Mouse (Mus musculus) v-Abl transformed pro-B cells (cell line): ENCODE results near the gene Lamc1.

ENCODE experiments used
- in situ Hi-C, 2 experiments: fragments of 400-800 bp; cut with MboI; formaldehyde crosslinking; loops; one replicate each; pipeline ENCODE4 v1.15.1; 2025; ENCODE audit not compliant: unreplicated experiment in 2 of 2

Lamc1 gene

DNA sequence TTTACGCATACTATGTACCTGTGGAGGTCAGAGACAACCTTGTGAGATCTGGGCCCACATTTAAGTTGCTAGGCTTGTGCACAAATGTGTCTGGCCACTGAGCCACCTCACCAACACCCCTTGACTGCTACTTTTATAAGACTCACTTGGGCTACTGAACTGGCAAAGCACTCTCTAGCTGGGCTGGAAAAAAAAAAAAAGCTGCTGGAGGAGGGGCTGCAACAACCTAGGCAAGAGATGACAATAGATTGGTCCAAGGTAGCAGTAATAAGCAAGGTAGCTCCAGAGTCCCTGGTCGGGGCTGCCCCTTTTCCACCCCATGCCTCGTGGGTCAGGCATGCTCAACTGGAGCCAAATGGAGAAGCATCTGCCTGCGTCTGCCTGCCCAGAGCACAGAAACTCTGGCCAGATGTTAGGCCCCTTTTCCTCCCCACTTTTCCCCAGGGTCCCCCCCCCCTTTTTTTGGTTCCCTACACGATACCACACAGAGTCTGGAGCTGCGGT, 63.7 kb downstream of the Lamc1 start:
- in situ Hi-C loops, result no loop called here

DNA sequence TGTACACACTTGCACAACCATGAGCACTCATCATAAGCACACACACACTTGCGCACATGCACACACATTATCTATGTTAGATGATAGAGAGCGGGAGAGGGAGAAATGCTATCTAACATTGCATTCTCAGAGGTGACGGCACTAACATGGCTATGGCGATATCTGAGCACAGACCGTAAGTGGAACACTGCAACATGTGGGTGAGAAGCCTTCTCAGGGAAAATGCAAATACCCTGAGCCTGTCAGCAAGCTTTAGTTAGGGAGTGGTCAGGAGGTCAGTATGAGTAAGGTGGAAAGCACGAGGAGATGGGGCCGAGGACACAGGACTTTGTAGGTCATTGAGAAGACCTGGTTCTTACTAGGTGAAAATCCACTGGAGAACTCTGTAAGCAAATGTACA, 64.3 kb downstream of the Lamc1 start:
- in situ Hi-C loops, result no loop called here

- in situ Hi-C loops, result no loop called here
Measured at GRCm38 (mm10) chr1:153267730-153268129, 64.9 kb downstream of the Lamc1 start.

GRCm38 (mm10) chr1:153266891-153267290, 65.7 kb downstream of the Lamc1 start:
- in situ Hi-C loops, result no loop called here

DNA sequence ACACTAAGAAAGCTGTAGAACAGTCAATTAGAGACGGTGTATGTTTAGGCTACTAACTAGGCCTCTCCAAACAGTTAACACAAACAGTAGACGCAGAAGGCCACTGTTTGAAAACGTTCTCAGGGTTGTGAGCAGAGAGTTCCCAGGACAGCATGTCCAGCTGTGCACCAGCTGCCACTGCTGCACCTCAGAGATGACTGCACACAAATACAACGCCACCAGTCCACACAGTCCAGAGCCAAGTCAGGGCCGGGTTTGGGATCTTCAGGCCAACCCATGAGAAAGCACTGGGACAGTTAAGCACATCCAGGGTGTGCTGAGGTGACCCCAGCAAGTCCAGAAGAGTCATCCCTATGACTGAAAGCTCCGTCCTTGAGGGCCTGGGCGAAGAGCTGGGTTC, 67.0 kb downstream of the Lamc1 start:
- in situ Hi-C loops, result no loop called here

DNA sequence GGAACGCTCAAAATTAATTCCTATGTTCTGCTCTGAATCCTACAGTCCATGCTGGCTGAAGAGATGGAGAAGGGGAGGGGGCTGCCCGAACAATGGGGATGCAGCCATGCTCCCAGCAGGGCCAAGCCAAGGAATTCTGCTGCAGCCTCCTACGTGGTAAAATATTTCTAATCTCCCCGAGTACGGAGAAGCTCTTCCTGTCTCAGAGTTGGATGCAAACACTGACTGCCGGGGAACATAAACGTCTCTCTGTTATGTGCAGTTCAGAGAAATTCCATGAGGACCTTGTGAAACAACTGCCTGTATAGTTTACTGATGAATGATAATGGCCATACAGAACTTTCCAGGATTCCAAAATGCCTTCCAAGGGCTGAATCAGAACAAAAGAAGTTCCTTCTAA, 67.5 kb downstream of the Lamc1 start:
- in situ Hi-C loops, result no loop called here

DNA sequence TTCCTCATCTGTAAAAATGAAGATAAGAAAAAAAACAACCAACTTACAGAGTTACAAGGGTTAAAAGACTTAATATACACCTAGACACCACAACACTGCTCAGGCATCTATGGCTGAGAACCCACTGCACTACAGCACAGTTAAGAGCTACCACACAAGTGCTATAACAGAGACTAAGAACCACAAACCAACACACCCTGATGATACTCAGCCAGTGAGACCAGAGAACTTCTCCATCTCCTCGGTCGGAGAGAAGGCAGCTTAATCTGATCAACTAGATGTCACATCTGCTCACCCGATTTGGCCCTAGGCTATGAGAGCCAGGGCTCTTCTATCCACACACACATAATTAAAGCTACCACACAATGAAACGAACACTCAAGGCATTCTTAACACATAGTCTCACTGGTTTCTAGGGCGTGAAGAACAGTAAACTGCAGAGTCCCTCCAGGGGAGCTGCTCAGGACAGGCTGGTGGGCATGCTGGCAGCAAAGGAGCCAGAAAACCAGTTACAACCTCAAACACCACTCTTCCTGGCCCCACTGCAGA, 72.8 kb downstream of the Lamc1 start:
- in situ Hi-C loops, result no loop called here

DNA sequence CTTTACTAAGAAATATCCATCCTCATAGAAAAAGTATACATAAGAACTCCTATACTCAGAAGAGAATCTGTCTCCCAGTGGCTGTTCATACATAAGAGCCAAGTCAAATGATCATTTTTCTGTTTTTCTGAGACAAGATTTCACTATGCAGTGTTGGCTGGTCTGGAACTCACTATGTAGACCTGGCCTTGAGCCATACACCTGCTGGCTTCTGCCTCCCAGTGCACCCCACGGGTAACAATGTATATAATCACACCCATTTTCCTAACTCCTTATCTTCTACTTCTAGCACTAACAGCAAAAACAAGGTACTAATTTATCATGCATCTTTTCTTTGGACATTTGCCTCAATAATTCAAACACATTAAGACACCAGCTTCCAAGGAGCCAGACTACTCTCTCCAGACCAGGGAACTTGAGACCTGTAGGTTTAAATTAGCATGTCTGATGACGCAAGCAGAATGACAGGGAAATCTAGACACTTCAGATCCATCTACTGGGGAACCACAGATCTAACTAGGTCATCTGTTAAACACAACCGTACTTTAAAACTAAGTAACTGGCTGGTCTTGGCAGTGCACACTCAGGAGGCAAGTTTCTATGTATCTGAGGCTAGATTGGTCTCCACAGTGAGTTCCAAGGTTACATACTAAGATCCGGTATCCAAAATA, 79.9 kb downstream of the Lamc1 start:
- in situ Hi-C loops, result no loop called here

DNA sequence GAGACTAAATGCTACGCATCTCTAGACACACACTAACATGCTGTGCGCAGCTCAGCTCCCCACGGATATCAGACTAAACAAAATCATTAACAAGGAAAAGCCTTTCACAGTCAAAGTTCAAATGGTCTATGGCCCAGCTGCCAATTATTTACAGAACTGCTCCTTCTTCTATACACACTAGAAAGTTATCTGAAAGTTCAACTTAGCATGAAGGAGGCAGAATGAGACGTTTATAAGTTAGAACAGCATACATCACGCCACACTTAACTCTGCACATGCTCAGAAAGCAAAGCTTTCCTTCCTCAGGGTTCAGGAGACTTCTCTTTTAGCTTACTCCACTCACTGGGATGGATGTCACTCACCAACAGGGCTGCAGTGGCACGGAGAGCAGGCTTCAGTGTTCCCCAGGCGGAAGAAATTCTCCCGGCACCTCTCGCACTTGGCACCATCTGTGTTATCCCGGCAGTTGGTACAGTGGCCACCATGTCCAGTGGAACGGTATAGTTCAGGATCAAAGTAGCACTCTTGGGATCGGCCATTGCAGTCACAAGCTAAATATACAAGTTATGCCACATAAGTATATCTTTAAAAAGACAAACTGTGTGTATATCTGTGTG, 80.9 kb downstream of the Lamc1 start:
- in situ Hi-C loops, result no loop called here

- in situ Hi-C loops, result loop anchor here in 1 of 2 experiments (10.0 to 25.0 kb wide), 2 partner anchors 143 to 454 kb away; no protein-coding TSS in a partner anchor
Measured at GRCm38 (mm10) chr1:153241346-153241745, 91.2 kb downstream of the Lamc1 start.

GRCm38 (mm10) chr1:153235576-153235975, 97.0 kb downstream of the Lamc1 start:
- in situ Hi-C loops, result loop anchor here (10.0 to 25.0 kb wide), 2 partner anchors 219 to 448 kb away; no protein-coding TSS in a partner anchor

GRCm38 (mm10) chr1:153231681-153232080, 100.9 kb downstream of the Lamc1 start:
- in situ Hi-C loops, result loop anchor here (10.0 to 25.0 kb wide), 2 partner anchors 223 to 444 kb away; no protein-coding TSS in a partner anchor

GRCm38 (mm10) chr1:153227916-153228315, 104.7 kb downstream of the Lamc1 start:
- in situ Hi-C loops, result loop anchor here in 1 of 2 experiments (25.0 kb wide), 1 partner anchor 441 kb away; no protein-coding TSS in a partner anchor

- in situ Hi-C loops, result loop anchor here in 1 of 2 experiments (25.0 kb wide), 1 partner anchor 440 kb away; no protein-coding TSS in a partner anchor
Measured at GRCm38 (mm10) chr1:153227096-153227495, 105.5 kb downstream of the Lamc1 start.

DNA sequence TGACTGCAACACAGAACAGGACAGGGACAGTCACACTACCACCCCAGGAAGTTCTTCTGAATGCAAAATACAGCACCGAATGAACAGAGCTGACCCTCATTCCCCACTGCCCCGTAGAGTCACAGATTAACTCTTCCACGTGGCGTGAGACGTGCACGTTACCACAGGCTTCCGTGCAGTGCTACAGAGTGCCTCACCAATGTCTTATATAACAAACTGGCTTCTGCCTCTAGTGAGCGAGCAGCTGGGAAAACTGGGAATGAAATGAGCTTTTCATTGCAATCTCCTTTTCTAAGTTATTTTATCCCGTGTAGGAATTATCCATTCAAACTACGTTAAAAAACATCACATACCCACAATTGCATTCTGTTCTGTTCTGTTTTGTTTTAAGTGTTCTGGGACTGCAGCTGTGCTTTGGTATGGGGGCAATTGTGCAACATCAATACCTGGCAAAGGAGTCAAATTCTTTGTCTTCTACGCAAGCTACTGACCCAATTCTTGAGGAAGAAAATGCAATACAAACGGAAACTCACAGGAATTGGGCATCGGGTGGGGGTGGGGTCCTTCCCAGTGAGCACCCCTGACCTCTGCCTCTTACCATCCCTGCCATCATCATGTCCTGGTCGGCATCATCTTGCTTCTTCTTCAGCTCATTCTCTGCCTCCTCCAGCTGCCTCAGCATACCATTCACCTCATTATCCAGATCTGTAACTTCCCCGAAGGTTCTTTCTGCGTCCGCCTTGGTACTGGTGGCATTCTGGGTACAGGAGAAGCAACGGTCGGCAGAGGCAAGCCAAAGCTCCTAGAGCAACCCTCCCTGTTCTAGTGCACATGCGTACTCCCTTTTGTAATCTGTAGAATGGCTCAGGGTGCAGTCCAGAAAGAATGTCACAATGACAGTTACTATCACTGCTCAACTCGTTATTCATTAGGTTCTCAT, 106.5 kb downstream of the Lamc1 start:
- in situ Hi-C loops, result loop anchor here in 1 of 2 experiments (25.0 kb wide), 1 partner anchor 439 kb away; no protein-coding TSS in a partner anchor

- in situ Hi-C loops, result loop anchor here in 1 of 2 experiments (25.0 kb wide), 1 partner anchor 112 kb away; no protein-coding TSS in a partner anchor
Measured at GRCm38 (mm10) chr1:153224331-153224730, 108.3 kb downstream of the Lamc1 start.

DNA sequence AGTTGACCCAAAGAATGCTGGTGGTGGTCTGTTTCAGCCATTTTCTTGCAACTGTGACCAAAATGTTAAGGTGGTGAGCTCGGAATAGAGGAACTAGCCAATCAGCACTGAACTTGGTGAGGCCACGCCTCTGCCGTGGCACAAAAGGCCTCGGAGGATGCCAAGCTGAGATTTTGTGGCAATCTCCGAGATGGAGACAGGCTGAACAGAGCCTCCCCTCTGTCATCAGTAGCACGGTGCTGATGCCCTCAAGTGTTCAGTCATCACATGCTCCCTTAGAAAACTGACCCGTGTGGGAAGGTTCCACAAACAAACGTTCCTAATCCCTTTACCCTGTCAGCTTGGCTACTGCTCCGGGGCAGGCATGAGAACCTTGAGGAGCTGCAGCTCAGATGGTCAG, 113.2 kb downstream of the Lamc1 start:
- in situ Hi-C loops, result loop anchor here in 1 of 2 experiments (25.0 kb wide), 1 partner anchor 107 kb away; no protein-coding TSS in a partner anchor

GRCm38 (mm10) chr1:153216516-153216915, 116.1 kb downstream of the Lamc1 start:
- in situ Hi-C loops, result loop anchor here in 1 of 2 experiments (25.0 kb wide), 1 partner anchor 104 kb away; no protein-coding TSS in a partner anchor

DNA sequence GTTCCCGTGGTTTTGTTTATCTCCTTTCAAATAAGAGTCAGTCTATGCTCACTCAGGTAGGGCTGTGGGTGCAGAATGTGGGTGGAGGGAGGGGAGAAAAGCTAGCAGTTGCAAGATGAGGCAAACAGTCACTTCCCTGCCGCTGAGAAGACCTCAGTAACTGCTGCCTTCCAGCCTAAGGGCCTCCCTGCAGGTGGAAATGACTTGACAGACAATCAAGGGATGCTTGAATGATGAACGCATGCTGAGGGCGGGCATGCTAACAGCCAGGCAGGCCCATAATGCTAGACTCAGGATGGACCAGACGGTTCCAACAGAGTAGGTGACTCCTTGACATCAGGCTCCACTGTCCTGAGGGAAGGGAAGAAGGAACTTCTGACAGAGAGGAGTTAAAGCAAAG, 116.9 kb downstream of the Lamc1 start:
- in situ Hi-C loops, result loop anchor here in 1 of 2 experiments (25.0 kb wide), 1 partner anchor 103 kb away; no protein-coding TSS in a partner anchor

DNA sequence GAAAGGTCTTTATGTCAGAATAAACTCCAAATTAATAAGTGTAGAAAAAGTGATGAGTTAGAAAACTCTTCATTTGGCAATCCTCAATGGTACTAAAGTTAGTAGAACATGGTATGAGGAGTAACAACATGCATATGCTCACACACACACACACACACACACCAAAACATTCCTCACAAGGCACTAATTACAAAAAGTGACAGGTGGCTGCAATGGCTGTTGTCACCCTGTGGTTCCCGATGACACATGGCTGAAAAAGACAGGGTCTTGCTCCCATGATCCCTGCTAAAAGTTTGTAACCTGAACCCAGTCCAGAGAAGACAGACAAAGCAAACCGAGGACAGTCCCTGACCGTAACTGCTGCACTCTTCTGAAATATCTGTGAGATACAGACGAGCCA, 121.6 kb downstream of the Lamc1 start:
- in situ Hi-C loops, result loop anchor here in 1 of 2 experiments (25.0 kb wide), 1 partner anchor 99 kb away; no protein-coding TSS in a partner anchor
